Mouse (Mus musculus): Measurements from ENCODE around the gene Elovl6. TPM values are rescaled to one million over a fixed set of nuclear protein-coding genes. Genes with fewer than 3 reads are reported as not detected.

Elovl6 gene
- total RNA-seq, 1 experiment from 2014 or later: 1.7 TPM

DNA sequence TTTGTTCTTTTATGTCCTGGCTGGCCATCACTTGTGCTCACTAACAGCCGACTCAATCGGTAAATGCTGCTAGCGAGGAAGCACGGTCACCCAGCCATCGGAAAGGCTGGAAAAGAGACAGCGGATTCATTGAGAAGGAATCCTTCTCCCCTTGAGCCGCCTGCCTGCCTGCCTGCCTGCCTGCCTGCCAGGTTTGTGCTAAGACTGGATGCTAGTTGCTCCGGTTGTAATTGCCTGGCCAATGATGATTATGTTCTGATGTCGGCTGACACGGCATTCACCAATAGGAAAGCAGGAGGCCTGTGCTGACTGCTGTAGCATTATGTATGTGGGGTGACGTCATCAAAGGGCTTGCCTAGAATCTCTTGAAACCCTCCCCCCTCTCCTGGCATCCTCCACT lies 4.0 kb downstream of the Elovl6 start:
- ATAC-seq (ENCODE audit: extremely low read depth, insufficient number of reproducible peaks, low FRiP score, poor library complexity, severe bottlenecking): peak; percentile 92

DNA sequence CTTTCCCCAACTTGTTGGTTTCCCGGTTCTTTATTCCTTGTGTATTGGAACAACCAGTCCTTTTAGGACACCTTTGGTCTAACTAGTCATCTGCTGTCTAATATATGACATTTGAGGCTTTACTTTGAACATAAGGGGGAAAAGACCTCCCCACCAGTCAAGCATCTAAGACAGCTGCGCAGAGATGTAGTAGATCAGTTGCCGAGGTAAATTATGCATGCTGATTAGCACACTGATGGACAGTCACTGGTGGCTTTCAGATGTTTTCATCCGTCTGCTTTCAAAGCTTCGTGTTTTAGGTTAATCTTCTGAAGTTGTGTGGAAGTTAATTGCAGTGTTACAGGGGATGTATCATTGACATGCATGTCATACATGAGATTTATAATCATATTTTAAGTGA lies 5.8 kb downstream of the Elovl6 start:
- no peak for ATAC-seq (ENCODE audit: extremely low read depth, insufficient number of reproducible peaks, low FRiP score, poor library complexity, severe bottlenecking)

DNA sequence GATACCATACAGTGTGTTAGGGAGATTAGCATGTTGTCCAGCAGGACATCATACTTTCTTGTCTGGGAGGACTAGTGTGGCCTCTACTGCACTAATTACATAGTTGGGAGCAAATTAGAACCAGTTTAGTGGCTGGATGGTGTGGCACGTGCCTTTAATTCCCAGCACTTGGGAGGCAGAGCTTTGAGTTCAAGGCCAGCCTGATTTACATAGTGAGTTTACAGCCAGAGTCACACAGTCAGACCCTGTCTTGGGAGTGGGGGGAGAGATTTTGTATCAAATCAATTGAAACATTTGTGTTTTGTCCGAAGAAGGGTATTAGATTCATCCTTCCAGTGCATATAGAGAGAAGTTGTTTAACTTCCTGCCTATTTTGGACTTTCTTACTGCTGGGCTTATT lies 8.7 kb downstream of the Elovl6 start:
- no peak for ATAC-seq (ENCODE audit: extremely low read depth, insufficient number of reproducible peaks, low FRiP score, poor library complexity, severe bottlenecking)

DNA sequence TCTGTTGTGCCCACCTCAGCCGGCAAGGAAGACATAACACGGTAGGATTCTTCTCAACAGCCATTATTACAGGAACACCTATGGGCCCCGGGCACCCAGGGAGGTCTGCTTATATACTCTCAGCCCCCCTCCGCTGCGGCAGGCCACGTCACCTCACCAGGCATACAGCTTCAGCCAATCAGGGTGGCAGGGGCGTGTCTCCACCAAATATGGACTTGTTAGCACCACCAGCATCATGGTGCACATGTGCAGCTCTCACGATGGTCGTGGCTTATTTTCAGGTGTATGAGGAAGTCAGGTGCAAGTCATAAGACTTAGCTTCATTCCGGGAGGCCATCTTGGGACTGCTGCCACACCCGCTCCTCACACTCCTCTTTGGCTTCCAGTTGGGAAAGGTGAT lies 9.3 kb downstream of the Elovl6 start:
- ATAC-seq (ENCODE audit: extremely low read depth, insufficient number of reproducible peaks, low FRiP score, poor library complexity, severe bottlenecking): no peak

DNA sequence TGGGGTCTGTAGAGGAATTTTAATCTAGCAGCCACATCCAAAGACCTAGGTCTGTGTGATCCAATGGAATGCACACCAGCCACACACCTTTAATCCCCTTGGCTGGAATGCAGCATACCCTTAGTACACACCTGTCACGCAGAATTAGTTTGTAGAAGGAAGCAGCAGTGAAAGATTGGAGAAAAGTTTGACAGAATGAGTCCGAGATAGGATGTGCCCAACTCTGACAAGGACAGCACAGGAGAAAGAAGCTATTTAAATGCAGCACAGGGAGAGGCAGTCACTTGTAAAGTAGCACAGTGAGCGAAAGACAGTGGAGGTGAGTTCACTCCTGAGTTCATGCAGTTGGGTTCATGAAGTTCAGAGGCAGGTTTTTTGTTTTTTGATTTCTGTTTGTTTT lies 11.2 kb downstream of the Elovl6 start:
- no peak for ATAC-seq (ENCODE audit: extremely low read depth, insufficient number of reproducible peaks, low FRiP score, poor library complexity, severe bottlenecking)

DNA sequence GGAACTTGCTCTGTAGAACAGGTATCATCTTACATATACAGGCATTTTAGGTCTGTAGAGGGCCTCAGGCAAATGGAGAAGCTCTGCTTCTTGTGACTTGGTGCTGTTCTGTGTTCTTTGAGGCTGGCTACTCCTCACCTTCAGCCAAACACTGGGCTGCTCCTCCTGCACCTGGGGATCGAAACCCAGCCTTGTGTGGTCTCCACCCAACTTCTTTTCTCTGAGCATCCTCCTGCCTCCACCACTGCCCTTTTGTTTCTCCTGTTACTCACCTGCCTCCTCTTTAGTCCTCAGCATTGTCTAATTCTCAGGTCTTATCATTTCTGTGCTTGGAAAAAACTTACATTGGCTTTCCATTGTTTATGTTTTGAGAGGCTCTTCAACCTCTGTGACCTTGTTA lies 12.1 kb downstream of the Elovl6 start:
- no peak for ATAC-seq (ENCODE audit: extremely low read depth, insufficient number of reproducible peaks, low FRiP score, poor library complexity, severe bottlenecking)

DNA sequence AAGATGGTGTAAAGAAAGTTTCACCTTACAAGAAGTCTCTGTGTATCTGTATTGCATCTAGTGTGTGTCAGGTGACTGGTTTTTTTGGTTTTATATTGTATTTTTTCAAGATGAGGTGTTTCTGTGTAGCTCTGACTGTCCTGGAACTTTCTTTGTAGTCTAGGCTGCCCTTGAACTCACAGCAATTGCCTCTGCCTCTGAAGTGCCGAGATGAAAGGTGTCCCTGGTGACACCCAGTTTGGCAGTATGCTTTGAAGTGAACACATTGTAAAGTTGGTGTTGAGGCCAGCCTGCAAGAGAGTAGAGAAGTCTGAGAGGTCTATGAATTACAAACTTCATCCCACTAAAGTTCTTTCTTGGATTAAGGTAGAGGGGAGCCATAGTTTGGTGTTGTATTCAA lies 13.1 kb downstream of the Elovl6 start:
- ATAC-seq (ENCODE audit: extremely low read depth, insufficient number of reproducible peaks, low FRiP score, poor library complexity, severe bottlenecking): no peak

DNA sequence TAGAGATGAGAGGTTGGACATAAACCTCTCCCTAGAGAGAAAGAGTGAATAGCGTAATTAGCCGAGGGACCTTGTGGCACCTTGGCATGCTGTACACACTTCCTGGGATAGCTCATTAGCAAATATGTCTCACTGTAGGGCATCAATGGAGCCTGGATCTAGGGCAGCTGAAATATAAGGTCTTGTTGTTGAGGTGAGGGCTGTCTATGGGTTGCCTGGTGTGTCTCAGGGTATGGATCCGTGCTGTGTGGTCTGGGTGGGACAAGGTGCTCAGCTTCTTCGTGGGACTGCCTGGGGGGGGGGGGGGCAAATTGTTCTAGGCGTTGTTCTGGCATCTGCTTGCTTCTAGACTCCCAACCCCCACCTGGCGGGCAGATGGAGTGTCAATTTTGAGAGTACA lies 13.6 kb downstream of the Elovl6 start:
- no peak for ATAC-seq (ENCODE audit: extremely low read depth, insufficient number of reproducible peaks, low FRiP score, poor library complexity, severe bottlenecking)

DNA sequence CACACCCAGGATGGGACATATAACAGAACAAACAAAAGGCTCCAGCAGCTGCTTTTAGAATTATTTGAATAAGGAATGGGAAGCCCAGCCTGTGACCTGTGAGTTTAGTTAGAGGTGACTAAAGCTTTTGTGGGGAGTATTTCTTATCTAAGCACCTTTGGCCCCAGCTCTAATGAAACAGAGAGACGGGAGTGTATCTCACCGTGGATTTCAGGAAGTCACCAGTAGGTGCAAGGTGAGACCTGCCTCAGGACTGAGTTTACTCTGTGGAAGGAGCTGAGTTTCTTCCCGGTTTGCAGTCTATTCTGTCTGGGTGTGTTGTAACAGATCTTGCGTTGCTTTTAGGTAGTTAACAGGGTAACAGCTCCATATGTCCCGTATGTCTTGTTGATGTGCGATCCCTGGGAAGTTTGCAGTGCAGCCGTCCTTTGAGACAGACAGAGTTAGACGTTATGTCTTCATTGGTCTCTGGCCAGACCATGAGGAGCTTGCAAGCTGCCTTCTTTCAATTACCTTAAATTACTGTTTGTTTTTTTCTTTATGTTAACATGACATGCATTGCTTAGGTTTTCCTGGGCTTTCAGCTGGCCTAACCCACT lies 15.8 kb downstream of the Elovl6 start:
- ATAC-seq (ENCODE audit: extremely low read depth, insufficient number of reproducible peaks, low FRiP score, poor library complexity, severe bottlenecking): no peak

DNA sequence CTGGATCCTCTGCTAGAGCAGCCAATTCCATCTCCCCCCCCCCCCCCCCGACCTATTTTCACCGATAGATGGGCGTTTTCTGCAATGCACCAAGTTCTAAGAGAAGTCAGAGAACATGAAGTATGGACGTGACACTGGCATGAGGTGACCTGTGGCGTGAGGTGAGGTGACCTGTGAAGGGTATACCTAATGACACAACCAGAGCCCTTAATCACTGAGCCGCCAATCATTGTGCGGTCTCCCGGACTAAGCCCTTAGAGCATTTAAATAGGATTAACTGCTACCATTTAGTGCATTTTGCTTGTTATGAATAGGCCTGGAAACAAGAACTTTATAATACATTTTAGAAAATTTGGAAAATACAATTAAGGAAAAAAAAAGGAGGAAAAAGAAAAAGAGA lies 16.6 kb downstream of the Elovl6 start:
- ATAC-seq (ENCODE audit: extremely low read depth, insufficient number of reproducible peaks, low FRiP score, poor library complexity, severe bottlenecking): no peak

DNA sequence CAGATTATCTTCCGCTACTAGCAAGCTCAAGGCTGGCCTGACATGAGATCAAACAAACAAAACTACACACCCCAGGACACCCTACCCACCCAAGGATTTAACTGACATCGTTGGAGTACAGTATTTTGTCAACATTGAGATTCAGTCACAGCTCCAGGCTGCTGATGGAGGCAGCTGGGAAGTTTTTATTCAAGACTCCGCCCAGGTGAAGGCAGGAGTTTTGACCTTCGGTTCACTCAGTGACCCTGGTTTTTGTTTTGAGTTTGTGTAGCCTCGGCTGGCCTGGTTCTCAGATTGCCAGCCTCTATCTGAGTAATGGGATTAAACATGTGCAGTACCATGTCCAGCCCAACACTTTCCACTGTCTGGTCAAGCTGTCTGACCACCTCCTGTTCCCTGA lies 17.4 kb downstream of the Elovl6 start:
- ATAC-seq (ENCODE audit: extremely low read depth, insufficient number of reproducible peaks, low FRiP score, poor library complexity, severe bottlenecking): no peak

DNA sequence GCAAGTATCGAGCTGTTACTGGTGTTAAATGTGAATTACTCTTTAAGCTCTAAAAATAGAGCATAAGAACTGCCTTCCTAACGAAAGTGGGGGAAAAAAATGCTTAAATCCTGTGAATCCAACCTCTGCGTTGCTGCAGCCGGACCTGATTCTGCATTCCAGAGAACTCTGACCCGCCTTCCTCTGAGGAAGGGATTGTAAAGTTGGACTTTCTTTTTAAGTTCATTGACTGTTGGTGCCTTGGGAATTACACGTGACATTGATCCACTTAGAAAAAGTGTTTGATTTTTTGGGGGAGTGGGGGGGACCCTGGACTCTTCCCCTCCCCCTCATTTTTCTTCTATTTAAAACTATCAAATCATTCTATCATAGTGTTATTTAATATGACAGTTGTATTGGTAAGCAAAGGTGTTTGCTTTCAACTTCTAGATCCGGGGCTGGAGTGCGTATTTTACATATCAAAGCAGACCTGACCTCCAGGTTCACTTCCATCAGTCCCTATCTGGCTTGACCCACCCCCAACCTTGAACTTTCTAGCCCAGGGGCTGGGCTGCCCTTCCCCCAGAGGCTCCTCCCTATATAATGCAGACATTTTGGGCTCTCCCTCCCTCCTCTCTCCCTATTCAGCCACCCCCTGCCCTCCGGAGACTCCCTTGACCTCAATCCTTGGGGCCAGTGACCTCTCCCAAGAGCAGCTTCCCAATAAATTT lies 19.6 kb downstream of the Elovl6 start:
- ATAC-seq (ENCODE audit: extremely low read depth, insufficient number of reproducible peaks, low FRiP score, poor library complexity, severe bottlenecking): no peak

DNA sequence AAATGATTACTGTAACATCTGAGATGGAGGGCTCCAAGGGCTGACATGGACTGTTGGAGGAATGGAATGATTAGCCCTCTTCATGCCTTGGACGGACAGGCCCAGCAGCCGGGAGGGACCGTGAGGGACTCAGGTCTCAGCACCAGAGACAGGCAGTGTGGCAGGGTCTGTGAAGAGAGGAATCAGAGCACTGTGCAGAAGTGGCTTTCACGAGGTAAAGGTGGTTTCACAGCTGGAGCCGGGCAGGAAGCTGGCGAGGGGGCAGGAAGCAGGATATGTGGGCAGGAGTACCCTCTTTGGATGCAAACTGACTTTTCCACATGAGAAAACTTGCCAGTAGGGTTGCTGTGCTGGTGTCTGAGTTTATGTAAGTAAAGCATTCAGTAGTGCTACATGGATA lies 20.2 kb downstream of the Elovl6 start:
- ATAC-seq (ENCODE audit: extremely low read depth, insufficient number of reproducible peaks, low FRiP score, poor library complexity, severe bottlenecking): peak; percentile 42; the same call in 1 of the 2 replicates

DNA sequence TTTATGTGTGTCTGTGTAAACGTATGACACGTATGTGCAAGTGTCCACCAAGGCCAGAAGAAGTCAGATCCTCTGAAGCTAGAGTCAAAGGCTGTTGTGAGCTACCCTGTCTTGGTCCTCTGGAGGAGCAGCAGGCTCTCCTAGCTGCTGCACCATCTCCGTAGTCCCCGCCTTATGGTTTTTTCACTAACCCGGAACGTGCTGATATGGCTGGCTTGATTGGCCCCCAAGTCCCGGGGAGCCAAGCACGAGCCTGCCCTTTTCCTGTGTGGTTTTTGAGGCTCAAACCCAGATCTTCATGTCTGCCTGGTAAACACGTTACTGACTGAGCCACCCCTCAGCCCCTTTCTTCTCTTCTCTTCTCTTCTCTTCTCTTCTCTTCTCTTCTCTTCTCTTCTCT lies 21.0 kb downstream of the Elovl6 start:
- peak; percentile 89 for ATAC-seq (ENCODE audit: extremely low read depth, insufficient number of reproducible peaks, low FRiP score, poor library complexity, severe bottlenecking)

DNA sequence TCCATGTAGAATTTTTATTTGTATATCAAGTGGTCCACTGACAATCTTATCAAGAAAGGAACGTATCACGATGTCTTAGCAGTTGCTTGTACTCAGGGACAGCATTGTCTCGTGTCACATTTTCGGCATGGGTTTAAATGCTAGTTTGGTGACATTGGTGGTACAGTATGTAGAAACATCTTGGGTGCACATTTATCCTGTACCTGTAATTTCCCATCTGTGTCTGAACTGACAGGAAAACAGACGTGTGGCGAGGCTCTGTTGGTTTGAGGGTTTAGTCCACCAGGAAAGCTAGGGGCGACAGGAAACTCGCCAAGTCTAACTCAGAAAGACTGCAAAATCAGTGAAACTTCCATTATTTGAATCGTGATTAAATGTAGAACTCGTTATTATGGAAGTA lies 21.5 kb downstream of the Elovl6 start:
- ATAC-seq (ENCODE audit: extremely low read depth, insufficient number of reproducible peaks, low FRiP score, poor library complexity, severe bottlenecking): no peak

DNA sequence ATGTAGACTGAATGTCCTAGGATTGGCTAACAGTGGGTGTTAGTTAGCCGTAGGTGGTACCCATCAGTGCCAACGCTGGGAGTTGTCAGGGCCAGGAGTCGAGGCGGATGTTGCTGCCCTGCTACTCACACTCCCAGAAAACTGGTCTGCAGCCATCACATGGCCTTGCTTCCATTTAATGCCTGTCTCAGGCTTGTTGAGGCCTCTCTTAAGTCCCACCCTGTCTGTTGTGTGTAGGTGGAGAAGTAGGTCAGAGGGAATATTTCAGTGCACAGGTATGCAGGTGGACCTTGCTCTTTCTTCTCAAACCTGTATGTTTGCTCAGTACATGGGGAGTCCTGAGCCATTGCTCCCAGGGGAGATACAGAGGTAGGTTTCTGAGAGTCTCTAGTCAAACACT lies 22.3 kb downstream of the Elovl6 start:
- ATAC-seq (ENCODE audit: extremely low read depth, insufficient number of reproducible peaks, low FRiP score, poor library complexity, severe bottlenecking): no peak

DNA sequence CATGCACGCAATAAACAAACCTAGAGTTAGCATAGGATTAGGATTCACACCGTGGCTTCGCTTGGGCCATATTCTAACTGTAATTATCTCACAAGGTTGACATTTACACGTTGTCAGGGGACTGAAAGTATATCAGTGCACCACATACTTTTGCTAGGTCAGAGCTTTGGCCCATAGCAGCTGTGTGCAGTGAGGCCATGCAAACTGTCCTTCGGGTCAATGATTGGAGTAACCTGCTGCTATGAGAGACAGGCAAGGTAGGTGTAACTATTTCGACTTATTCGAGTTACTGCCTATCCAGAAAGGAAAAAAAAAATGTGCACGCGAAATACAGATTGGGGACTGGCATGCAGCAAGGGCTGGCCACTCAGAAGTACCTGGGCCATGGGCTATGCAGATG lies 24.9 kb downstream of the Elovl6 start:
- ATAC-seq (ENCODE audit: extremely low read depth, insufficient number of reproducible peaks, low FRiP score, poor library complexity, severe bottlenecking): no peak

DNA sequence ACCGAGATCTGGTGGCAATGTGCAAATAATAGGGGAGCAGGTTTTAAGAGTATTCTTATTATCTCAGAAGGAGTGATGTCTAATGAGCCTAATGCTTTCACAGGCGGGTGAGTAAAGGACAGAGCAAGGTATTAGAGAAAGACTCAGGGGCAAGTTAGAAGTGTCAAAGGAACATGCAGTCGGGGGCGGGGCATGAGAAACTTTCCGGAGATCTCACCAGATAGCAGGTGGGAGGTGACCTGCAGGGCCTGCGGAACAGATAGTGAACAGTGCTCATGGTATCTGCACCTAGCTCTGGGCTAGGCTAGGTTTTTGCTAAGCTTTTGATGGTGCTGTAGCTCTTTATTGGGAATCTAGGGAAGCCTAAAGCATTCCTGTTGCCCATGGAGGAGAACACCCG lies 25.4 kb downstream of the Elovl6 start:
- ATAC-seq (ENCODE audit: extremely low read depth, insufficient number of reproducible peaks, low FRiP score, poor library complexity, severe bottlenecking): no peak

DNA sequence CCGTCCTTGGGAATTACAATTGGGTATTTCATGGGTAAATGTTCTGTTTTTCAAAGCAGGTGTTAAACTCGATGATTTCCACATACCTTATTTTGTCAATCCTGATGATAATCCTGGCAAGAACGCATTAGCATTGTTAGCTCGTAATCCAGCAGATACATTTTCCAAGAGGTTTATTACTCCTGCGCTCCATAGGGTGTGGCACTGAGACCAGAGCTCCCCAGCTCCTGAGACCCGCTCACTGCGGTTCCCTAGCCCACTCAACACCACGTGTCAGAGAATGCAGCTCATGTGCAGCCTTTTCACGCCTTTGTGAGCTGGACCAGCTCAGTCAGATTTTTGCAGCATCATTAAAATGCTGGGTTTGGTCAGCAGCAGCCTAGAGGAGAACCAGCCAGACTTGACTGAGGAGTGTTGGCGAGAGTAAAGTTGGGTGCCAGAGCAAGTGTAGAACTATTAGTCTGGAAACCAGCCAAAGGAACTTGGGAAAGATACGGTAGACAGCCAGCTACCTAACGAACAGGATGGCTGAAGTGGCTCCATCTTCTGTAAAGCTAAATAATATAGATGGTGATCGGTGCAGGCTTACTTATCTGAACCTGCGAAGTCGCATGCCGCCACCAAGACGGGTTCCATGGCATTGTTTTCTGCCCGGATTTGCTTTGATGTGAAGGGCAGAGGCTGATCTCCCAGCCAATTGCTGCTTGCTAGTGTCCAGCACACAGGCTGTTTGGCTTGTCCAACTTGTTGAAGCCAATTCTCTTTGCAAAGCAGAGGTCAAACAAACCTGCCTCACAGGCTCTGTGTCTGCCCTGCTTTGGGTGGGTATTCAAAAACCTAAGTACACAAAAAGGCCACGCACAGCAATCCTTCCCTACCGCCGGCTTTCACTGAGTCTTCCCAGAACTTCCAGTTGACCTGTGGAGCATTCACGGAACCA lies 26.1 kb downstream of the Elovl6 start:
- ATAC-seq (ENCODE audit: extremely low read depth, insufficient number of reproducible peaks, low FRiP score, poor library complexity, severe bottlenecking): no peak

DNA sequence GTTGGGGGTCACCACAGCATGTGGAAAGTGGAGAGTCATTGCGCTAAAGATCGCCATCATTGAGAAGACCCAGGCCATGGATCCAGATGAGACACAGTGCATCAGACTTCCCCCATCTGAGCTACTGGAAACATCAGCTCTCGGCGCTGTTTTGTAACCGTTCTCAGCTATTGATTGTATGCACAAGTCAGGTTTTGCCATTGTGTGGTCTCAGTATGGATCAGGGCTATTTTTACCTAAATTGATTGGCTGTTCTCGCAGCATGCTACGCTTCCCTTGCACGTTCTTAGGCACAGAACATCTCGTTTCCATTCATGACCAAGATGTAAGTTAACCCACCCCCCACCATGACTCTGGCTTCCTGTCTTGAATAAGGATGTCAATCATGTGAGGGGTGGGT lies 27.9 kb downstream of the Elovl6 start:
- no peak for ATAC-seq (ENCODE audit: extremely low read depth, insufficient number of reproducible peaks, low FRiP score, poor library complexity, severe bottlenecking)
